Mouse (Mus musculus) thymus, adult 2 months (tissue): Measurements from ENCODE around the gene Nrap.

Experiments
- CTCF ChIP-seq: fragments of 200-500 bp; IDR thresholded peaks from 2 replicates; pipeline ENCODE4 v1.5.1; 2012; ENCODE audit warnings: mild to moderate bottlenecking, control low read depth, low read length, moderate library complexity, borderline replicate concordance; ENCODE audit not compliant: control insufficient read depth, poor library complexity, insufficient read depth; ENCODE audit errors: extremely low read depth
- POLR2A ChIP-seq: fragments of 200-500 bp; IDR thresholded peaks from 2 replicates; pipeline ENCODE4 v1.6.1; 2012; ENCODE audit warnings: mild to moderate bottlenecking, low read length, control low read depth, moderate library complexity; ENCODE audit not compliant: control insufficient read depth, poor library complexity, insufficient read depth; ENCODE audit errors: extremely low read depth

DNA sequence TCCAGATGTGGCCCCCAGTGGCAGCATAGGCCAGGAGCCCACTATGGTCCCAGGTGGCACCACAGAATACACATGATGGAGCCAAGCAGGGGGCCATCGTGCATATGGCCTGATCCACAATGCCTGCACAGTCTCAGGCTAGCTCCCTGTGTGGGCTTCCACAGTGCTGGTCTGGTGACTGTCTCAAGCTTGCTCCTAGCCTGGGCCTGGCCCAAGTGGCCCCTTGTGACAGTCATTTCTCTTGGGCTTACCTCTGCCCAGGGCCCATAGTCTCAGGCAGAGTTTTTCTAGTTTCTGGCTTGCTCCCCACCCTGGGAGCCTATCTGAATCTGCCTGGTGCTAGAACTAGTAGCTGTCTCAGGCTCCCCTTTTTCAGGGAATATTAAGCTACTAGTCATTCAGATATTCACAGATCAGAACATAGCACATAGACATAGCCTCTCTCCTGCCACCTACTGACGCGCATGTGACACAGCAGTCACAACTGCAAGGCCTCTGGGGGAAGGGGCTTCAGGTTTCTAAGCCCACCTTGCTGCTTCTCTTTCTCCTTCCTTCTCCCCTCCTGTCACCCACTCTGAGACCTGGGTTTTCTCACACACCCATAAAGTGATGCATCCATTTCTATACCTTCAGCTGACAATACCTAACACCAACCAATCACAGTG is 112.6 kb downstream of the Nrap start:
- TF ChIP-seq CTCF (no peak), POLR2A (no peak)
